Mouse (Mus musculus): ENCODE measurements around the gene Vwde.

- TF ChIP-seq CTCF (IDR thresholded peaks at IDR 0.05), result peak; percentile 76
- TF ChIP-seq POLR2A (IDR thresholded peaks at IDR 0.05; ENCODE audit: insufficient read depth, low read depth, low read length), result no peak
- no peak for TF ChIP-seq EP300 (IDR thresholded peaks at IDR 0.05; ENCODE audit: insufficient read depth, low read depth, low read length)
These were observed 23.7 kb upstream of the Vwde start for GRCm38 (mm10) chr6:13248317-13248969.
